Mouse (Mus musculus) spleen, adult 18-20 months (tissue): ENCODE data around the gene H6pd.

Experiments
- DNase-seq, 2 experiments: peaks; one replicate each; pipeline ENCODE4 v3.0.0; 2022; ENCODE audit warnings: mixed read lengths in 2 of 2

H6pd gene

DNA sequence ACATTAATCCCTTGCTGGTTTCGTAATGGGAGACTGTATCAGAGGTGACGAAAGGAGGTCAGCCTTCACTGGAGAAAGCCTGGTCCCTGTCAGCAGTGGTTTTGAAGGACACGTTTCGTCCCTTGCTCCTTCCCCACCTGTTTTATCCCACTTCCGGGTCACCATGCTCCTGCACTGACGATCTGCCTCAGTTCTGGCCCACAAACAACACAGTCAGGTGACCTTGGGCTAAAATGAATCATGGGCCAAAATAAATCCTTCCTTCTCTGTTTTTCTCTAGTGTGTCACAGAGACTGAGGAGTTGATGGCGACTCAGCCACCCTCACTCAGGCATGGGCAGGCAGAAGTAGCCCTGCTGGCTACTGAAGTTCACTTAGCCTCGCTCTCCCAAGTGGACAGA, 33.5 kb downstream of the H6pd start:
- no peak for DNase-seq

DNA sequence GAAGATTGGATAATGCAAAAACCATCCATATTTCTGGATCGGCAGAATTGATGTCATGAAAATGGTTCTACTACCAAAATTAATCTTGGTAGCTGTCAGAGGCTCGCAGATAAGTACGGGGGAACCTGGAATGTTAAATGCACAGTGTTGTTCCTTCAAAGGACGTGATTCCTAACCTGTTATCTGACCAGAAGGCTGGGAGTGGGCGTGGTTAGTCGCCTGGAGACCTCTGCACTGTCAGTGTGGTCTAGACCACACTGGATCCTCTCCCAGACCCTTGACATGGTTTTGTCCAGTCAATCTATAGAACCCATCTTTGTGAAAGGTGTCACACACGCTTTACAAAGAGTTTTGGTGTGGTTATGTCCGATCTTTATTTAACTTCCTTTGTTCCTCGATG, 37.4 kb downstream of the H6pd start:
- no peak for DNase-seq

DNA sequence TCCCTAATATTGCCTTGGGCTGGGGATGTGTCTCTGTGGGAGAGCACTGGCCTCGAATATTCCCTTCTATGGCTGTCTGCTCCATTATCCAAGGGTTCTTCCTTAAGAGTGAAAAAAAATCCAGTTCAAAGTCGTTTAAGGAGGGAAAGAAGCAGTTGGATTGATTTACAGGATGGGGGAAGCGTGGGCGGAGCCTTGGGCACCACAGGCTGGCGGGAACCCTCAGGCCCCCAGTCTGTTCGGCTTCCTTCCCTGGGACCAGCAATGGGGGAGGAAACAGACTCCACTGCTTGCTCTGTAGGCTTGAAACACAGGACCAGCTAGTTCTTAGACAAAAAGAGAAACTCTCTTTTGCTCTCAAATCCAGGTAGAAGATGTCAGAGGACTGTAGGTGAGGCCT, 40.3 kb downstream of the H6pd start:
- DNase-seq: no peak

DNA sequence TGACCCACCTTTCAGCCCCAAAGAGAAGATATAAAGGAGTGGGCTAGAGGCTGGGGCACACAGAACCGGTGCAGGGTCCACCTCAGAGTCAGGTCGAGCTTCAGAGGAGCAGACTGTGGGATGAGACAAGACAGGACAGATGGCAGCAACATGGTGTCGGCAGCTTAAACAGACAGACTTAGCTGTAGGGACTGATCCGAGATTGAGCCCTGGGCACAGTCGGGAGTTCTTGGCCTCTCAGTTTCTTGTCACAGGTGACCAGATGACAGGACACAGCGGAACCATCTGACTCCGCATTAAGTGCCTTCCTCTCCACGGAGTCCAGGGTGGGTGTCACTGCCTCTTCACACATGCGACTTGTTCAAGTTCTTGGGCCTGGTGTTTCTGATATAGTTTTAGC, 41.9 kb downstream of the H6pd start:
- DNase-seq: no peak

DNA sequence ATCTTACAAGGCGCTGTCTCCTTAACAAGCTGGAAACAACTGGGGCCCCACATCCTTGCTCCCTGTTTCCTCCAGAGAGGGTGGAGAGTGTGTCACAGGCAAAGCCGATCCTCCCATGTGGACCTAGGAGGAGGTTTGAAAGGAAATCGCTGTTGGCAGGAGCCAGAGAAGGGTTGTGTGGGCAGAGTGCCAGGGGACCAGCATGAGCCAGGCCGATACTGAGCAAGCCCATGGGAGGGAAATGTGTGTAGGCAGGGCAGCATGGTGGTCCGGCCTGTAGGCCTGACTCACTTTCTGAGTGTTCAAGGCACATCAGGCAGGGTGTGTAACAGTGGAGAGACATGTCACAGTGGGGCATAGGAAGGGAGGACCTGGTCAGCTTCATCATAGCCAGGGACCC, 42.6 kb downstream of the H6pd start:
- DNase-seq: peak in 1 of 2 experiments; percentile 21

DNA sequence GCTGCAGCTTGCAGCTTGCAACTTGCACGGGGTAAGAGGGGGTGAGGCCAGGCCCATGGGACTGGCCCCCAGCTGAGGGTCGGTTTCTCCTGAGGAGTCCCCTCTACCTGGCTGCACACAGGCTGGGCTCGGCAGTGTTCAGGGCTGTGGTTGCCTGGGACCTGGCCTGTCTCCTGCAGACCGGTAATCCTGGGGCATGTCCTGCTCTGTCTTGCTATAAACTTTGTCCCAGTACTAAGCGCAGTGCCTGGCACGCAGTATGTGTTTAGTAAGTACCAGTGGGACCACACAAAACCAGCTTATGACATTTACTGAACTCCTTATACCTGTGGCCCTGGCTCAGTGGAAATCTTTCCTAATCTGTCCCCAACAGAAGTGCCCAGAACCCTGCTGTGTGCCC, 43.2 kb downstream of the H6pd start:
- no peak for DNase-seq

DNA sequence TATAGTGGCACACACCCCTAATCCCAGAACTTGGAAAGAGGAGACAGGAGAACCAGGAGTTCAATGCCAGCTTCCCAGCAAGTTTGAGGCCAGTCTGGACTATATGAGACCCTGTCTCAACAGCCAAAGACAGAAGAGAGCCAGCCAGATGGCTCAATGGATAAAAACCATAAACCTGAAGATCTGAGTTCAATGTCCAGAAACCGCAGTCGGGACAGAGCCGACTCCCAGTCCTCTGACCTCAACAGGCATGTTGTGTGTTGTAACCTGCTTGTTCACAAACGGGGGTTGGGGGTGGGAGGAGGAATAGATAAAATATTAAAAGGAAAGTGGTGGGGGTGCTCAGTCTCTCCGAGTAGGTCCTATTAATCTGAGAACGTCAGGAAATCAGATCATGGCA, 43.6 kb downstream of the H6pd start:
- no peak for DNase-seq

DNA sequence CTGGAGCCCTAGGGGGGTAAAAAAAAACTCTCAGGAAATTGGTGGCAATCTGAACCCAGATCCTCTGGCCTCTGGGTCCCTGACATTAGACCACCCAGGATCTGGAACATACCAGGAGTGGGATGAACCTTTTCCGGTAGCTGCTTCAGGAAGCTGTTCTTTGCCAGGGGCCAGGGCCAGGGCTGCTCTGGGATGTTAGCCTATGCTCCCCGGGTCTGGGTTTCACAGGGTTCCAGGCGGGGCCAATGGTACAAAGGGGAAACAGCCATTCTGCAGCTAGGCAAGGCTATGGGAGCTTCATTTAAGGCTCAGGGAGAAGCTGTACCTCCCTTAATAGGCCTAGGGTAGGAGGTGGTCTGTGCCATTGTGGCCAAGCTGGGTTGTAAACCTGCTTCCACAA, 44.1 kb downstream of the H6pd start:
- no peak for DNase-seq

DNA sequence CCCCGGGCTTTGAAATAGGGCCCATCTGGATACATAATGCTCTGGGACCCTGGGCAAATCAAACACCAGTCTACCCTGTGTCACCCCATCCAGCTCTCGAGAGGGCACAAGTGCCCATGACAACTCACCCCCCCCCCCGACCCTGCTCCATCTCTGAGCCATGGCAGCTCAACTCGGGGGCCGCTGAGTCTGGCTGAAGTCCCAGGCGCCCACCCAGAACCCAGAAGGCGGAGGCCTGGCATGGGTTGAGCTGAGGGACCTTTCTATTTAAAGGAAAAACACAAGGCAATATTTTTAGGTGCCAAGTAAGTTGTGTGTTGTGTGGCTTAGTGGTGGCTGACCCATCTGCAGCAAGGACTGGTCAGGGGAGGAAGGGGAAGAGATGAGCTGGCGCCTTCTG, 44.5 kb downstream of the H6pd start:
- DNase-seq: no peak

DNA sequence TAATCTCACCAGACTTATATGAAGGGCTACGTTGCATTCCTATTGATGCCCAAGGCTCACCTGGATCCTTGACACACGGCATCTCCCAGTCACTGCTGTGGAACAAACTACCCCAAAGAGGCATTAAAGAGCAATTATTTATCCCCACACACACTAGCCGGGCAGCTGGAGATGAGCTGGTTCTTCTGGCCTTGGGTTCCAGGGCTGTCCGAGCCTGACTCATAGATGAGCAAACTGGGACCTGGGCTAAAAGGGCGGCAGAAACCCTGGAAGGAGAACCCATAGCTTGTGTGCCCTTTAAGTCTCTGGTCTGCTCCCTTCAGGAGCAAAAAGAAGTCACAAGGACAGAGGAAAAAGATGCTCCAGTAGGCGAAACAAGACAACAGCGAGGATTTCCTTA, 48.4 kb downstream of the H6pd start:
- no peak for DNase-seq

DNA sequence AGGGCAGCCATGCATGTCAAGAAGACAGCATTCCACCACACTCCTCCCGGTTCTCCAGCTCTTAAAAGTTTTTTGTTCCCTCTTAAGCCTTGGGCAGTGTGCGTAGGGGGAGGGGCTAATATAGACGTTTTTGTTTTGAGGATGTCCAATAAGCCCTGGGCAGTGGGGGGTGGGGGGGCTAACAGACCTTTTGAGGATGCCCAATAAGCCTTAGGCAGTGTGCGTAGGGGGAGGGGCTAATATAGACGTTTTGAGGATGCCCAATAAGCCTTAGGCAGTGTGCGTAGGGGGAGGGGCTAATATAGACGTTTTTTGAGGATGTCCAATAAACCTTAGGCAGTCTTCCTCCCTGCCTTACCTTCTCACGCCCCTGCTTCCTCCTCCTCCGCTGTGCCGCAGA, 49.0 kb downstream of the H6pd start:
- no peak for DNase-seq

DNA sequence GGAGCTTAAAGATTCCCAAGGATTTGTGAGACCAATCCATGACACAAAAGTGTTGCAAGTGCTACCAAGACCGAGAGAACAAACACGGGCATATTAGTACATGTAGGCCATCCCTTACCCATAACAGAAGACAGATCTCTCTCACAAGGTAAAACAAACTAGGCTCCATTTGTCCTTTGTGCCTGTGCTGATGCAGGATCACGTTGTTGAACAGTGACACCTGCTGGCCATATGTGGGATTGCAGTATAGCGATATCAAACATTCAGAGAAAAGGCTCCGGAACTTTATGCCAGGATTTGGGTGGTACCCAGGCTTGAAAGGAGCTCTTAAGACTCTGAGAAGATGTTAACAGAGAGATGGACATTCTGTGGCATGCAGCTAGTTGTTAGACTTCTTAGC, 50.3 kb downstream of the H6pd start:
- peak; percentile 40 to 77 for DNase-seq

DNA sequence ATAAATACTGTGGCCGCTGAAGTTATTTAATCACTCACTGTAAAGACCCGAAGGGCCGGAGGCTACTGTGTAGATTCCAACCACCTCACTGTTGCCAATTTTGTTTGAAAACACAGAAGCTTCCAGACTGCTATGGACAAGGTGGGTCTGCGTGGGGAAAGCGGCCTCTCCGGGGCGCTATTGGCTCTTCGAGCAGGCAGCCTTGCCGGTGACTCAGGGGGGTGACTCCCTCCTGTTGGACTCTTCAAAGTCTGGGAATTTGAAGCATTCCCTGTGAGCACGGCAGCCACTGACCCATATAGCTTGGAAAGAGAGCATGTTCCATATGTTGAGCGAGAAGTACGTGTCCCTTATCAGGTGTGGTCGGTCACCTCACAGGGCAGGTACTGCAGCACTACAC, 52.8 kb downstream of the H6pd start:
- DNase-seq: no peak

DNA sequence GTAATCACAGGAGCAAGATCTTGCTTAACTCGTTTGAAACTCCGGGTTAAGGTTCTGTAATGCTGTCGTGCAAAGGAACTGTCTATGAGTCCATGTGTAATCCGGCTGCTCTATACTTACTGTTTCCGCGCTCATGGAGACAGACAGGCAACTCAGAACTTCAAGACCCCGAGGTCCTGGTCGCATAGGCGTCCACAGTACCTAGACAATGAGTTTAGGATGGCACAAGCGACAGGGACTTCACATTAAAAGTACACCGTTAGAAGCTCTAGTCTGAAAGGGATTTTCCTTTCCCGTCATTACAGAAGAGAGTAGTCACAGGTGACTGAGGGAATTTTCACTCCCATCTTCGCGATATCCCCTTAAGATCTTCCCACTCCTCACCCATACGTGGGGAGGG, 53.2 kb downstream of the H6pd start:
- DNase-seq: no peak

DNA sequence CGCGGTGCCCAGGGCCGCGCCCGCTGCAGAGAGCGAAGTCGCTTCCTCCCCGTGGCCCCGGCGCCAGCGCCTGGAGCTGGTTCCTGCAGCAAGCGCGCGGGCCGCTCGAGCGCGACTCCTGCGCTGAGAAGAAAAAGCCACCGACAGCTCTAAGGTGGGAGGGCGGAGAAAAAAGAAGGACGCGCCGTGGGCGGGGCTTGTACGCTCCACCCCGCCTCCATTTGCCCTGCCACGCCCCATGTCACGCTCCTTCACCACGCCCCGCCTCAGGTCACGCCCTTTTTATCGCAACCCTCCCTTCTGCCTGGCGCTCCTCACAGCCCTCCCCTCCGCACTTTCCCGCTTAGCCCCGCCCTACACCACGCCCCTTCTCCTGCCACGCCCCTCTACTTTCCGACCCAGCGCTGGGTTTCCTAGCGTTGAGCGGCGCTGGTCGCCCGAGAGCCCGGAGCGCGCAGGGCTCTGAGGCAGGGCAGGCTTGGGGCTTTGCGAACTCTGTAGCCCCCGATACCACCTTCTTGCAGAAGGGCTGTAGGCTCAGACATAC, 53.9 kb downstream of the H6pd start, which contains the start of gene Spsb1:
Gene Spsb1, minus strand, starts transcription at position 151 of the 547 bp plus-strand sequence.
- DNase-seq: peak; percentile 98 to 100

DNA sequence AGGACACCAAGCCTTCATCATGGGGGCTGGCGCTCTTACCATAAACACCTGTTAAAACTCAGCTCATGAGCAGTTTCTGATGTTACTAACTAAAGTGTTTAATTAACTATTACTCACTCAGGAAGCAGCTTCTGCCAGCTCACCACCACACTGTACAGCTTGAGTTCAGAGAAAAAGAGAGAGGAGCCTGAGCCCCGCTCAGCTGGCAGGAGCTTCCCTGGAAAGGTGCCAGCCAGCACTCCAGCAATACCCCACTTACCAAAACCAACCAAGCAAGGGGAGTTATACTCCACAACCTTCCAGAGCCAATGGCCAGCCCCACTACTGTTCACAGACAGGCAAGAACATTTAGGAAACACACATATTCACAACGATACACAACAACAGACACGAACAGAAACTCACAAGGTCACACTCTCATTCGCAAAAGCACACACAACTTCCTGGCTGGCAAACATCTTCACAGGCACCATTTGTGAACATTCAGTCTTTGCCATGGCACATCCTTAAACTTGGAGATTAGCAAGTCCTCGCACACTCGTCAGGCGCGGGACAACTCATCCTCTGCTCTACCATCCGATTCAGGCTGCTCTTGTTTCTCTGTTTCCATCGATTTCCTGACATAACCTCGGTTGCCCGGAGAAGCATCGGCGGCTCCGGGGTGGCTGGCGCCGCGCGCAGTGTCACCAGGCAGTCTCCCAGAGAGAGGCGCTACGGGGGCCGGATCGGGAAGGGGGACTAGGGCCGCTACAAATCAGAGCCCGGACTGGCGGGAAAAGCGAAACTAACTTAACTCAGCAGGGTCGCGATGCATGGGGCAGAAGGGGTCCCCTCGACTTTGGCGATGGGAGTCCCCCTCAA, 55.0 kb downstream of the H6pd start:
- DNase-seq: peak; percentile 16 to 41

DNA sequence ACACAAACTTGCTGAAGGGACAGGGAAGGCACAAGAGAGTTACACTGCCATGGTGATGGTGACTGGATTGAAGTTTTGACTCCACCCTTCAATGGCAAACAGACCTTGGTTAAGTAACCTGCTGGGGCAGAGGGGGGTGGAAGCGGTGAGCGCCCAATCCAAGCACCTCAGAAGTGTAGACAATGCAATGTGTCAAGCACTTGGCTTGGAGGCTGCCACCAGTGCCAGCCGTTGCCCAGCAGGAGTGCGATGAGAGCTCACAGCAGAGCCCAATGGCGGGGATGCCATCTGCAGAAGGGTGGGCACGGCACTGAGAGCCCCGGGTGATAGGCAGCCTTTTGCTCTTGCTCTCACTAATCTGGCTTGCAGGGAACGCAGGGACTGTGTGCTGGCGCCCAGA, 56.6 kb downstream of the H6pd start:
- no peak for DNase-seq

DNA sequence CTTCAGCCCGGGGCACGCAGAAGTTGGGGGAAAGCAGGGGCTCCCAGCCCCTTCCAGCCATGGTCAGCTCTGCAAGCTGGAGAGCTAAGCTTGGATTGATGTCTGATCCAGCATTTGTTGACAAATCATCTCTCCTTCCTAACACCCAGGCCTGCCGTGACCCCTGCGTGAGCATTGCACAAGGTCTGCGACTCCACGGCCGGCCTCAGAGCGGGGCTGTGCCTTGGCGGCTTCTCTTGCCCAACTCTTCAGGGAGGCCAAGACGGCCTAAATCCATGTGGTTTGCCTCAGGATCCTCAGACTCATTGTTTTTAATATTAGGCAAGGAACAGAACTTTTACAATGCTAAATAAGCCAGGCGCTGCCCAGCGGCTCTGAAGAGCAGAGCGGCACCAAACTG, 57.6 kb downstream of the H6pd start:
- DNase-seq: no peak

DNA sequence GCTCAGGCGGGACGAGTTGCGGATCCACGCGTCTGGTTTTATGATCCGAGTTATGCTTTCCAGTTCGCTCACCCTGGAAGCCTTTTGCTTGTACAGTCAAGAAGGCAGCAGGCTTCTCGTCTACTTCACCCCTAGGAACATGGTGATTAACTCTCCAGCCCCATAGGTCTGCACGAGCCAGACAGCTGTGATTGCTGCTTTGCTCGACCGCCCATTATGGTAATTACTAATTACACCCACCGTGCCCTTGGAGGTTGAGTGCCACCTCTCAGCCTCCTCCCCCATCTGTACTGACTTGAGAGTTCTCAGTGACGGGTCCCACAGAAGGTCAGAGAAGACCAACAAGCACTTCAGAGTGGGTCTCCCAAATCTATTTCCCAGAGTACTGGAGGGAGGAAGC, 59.1 kb downstream of the H6pd start:
- DNase-seq: no peak

DNA sequence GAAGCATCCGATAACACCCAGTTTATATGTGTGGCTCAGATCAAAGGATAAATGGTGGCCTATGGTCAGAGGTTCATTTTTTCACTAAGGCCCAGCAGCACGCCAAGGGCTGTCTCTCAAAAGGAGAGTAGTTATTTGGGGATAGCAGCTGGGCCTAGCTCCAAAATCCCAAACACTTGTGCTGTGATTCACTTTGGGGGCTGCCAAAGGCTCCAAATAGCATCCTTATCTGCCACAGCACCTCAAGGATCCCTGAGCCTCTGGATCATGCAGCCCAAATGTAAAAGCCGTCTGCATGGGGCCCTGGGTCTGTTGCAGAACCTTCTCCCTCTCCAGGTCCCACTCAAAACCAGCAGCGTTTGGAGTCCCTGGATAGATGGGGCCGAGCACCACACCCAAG, 60.7 kb downstream of the H6pd start:
- DNase-seq: no peak

DNA sequence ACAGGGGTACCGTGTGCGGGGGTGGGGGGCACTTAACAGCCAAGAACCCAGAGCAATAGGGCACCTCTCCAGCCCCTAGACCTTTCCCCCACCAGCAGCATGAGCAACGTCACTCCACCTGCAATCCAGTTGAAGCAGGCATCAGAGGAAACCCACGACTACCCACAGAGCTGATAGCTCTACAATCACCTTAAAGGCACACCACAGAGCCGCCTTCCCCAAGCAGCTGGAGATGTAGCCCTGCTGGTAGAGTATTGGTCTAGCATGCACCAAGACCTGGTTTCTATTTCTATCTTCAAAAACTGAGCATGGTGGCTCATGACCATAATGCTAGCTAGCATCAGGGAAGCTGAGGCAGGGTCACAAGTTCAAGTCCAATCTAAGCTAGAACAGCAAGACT, 61.4 kb downstream of the H6pd start:
- no peak for DNase-seq

DNA sequence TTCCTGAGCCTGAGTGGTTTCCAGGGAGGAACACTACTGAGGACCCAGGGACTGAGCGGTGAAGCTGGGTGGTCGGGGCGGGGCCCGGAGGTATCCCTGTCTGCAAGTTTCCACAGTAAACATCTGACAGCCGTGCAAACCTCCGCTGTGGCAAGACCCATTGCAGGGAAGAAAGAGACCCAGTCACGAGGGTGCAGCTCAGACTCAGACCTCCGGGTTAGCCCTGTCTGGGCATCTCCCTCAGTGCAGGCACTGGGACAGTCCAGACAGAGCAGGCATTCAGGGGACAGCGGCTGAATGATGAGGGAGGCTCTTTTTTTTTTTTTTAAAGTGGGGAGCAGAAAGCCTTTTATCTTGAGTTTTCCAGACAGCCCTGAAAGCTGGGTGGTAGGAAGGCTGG, 63.6 kb downstream of the H6pd start:
- no peak for DNase-seq

DNA sequence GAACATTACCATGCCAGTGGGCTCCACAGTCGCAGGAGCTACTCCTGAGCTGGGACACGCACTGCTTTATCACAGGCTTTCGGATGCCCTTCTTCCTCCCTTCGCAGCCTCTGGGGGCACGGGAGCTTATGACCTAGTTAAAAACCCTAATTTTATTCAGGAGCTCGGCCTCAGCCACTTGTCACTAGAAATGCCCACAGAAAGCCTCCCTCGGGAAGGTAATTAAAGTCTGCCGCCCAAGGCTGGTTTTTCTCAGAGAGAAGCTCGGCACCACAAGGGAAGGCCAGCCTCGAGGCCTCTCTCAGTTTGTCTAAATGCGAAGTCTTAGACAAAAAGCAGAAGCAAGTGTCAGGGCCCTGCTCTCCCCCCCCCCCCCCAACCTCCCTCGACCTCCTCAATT, 64.6 kb downstream of the H6pd start:
- no peak for DNase-seq

DNA sequence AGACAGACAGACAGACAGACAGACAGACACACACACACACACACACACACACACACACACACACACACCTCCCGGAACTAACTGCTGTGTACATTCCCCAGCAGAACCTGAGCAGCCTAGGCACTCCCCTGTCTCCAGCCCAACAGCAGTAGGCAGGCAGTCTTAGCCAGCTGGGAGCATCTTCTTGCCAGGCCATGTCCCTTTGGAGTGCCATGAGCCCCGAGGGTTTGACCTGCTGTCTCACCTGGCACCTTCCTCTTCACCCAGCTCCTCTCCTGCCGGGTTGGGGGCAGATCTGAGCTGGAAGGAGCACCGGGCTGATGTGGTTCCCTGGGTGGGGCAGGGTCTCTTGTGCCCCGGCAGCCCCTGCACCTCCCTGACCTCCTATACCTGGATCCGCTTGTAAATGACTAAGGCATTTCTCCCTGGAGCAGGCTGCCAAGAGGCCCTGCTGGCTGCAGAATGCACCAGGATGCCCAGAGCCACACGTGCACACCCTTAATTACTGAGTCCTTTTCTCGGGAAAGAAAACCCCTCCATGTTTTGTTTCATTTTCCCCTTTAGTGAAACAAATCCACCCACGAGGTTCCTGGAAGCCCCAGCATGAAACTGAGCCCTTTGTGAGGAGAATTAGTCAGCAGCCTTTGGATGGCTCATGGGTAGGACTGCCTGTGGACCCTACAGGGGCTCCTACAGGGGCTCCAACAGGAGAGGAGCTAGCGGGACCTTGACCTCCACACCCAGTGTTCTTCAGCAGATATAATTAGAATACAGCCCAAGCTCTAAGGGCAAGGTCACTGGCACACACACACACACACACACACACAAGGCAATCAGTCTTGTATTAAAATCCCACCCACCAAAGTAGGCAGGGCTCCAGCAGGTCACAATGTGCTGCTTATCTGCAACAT, 65.7 kb downstream of the H6pd start:
- no peak for DNase-seq
